Mouse (Mus musculus) frontal cortex, adult (tissue): ENCODE measurements around the gene Npas2.
A peak's percentile ranks its signal among the peaks of the same experiment; 100 is the strongest.

Experiments used
- ATAC-seq: cut with Nextera tagmentation; 2 replicates; pipeline ENCODE4 v1.9.2; 2017; ENCODE audit warnings: mild to moderate bottlenecking, moderate library complexity, mixed read lengths; ENCODE audit not compliant: low TSS enrichment

Gene Npas2

DNA sequence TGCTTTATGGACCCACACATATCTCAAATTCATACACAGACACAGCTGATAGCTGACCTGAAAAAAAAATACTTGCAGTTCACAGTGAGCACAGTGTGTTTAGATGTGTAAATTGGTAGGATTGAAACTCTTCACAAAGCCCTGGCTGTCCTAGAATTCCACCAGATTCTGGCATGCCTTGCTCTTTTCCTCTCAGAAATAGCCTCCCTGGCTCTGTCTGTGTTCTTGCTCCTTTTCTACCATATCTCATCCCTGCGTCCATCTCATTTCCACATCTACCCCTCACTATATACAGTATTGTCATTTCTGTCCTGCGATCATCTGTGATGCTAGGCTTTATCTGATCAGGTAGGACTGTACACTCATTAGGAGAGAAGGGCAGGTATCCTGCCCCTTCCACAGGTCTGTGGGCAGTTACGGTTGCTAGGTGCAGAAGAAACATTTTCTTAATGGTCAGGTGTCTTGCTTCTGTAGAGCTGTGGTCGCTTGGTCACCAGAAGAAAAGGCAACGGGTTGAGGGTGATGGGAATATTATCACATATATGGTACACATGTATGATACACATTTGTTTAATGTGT, 180.8 kb downstream of the Npas2 start:
- peak; percentile 53 for ATAC-seq

DNA sequence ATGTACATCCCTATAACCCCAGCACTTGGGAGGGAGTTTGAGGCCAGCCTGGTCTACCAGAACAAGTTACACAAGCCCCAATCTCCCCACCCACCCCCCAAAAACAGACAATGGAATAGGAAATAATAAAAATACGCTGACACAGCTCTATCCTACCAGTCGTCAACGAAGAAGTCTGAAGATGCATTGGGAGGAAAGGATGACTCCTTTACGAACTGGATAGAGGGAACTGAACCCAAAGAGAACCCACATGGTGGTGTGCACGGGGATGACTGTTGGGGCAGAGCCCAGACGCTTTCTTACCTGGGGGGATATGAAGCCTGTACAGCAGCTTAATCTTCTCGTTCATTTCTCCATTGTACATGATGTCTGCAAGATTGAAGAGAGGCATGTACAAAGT, 182.6 kb downstream of the Npas2 start:
- ATAC-seq = no peak

DNA sequence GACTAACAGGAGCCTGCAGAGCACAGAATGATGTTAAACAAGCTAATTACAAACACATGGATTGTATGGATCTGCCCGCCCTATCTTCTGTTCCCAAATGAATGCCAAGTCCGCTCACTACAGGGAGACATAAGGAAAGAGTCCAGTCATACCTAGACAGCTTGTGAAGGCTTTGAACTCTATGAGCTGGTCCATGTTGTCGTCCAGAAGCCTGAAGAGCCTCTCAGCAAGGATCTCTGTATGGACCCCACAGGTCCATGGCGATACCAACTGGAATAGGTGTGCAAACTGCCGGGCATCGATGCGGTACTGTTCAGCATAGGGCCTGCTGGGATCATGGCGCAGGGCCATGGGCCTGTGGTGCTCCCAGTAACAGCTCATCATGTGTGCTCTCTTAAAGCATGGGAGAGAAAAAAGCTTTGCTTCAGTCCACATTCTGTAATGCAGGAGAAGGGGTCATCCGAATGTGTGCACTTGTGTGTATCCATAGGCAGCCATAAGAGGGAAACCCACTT, 183.3 kb downstream of the Npas2 start:
- ATAC-seq = no peak

DNA sequence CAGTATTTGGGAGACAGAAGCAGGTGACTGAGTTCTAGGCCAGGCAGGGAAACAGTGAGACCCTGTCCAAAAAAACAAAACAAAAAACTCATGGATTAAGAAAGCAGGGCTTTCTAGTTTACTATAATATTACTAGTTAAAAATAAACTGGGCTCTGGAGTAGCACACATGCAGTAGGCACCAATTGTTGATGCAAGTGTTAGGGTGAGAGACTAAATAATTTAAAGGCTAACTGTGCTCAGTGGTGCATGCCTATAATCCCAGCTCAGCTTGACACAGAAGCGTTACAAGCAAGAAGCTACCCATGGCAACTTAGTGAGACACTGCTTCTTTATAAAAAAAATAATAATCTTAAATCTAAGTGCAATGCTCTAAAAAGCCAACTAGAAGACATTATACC, 185.0 kb downstream of the Npas2 start:
- ATAC-seq = no peak

DNA sequence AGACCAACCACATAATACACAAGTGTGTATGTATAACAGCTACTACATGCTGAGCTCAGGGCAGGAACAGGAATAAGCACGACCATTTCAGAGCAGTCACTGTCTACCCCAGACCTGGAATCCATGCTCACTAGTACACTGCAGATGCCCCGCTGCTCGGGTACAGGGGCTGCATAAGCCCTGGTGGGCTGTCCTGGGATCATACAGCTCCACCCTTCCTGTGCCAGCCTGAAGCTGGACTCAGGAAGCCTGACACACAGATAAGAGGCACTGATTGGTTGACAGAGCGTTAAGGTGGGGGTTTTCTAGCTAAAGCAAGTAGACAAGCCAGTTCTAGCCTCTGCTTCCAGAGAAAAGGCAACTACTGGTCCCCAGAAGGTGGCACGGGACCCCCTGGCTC, 185.5 kb downstream of the Npas2 start:
- ATAC-seq = no peak

DNA sequence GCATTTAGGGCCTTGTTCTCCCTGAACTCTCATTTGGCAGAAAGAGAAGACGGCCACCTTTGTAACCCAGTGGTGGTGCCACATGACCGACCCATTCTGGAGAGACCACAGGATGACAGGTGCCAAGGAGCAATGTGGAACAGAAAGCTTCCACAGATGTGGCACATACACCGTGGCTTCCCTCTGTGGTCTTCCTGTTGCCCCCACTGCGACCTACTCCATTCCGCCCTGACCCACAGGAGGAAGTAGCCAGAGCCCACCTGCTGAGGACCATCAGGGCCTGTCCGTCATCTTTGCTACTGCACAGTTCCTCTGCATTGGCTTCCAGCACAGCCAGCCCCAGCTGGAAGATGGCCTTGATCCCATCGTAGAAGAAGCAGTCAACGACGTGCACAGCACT, 187.5 kb downstream of the Npas2 start:
- ATAC-seq = no peak

DNA sequence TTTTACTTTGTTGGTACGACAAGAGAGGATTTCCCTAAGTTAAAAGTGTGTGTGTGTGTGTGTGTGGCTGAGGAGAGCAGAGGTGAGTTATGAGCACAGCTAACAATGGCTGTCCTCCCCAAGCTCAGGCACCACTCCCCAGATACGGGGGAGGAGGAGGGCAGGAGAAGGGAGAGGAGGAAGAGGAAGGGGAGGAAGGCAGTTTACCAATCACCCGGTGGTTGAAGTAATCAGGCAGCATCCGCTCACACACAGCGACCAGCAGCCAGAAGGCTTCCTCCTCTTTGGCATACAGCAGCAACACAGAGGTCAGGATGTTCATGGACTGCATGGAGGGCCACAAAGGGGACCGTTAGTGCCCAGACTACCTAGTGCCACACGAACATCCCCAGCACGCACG, 191.4 kb downstream of the Npas2 start:
- ATAC-seq = no peak

DNA sequence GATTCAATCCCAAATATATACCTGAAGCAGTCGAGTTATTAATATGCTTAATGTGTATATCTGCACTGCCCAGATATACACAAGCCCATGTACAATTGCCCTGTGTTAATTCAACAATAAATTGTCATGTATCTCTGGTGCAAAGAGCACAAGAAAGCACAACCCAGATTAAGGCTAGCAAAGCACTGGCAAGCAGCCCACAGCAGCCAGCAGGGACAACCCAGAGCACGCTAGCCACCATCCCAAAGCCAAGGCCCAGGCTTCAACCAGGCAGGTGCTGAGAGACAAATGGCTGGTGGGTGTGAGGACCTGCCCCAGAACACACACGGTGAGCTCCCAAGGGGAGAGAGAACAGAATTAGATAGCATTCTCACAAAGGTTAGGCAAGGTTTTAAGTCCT, 192.9 kb downstream of the Npas2 start:
- no peak for ATAC-seq

DNA sequence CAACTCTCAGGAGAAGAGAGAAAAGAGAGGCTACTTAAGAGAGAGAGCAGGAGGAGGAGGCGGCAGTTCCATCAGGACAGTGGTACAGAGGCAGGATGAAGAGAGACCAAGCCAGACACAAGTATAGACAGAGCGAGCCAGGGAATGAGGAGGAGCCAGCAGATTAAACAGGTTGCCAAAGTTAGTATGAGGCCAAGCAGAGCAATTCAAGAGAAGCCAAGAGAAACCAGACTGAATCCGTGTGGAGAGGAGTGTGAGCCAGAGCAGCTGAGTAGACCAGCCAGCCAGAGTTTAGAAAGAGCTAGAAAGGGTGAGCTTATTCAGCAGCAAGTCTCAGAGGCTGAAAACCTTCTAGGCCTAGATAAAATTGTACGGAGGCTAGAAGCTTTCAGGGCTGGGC, 194.0 kb downstream of the Npas2 start:
- 0 out of 2 replicates have a peak, but pooled peaks have one; percentile 34 for ATAC-seq

DNA sequence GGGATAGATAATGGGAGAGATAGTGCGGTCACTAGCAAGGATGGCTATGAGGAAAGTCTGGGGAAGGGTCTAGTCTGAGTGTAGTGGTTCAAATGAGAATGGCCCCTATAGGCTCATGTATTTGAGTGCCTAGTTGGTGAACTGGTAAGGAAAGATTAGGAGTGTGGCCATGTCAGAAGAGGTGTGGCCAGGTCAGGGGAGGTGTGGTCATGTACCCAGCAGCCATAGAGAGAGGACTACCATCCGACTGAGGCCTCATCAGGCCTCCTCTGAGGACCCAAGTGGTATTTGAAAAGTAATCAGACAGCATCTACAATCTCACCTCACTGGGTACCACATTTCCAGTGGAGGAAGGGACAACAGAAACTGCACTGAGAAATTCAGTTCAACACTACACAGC, 194.6 kb downstream of the Npas2 start:
- ATAC-seq = no peak

DNA sequence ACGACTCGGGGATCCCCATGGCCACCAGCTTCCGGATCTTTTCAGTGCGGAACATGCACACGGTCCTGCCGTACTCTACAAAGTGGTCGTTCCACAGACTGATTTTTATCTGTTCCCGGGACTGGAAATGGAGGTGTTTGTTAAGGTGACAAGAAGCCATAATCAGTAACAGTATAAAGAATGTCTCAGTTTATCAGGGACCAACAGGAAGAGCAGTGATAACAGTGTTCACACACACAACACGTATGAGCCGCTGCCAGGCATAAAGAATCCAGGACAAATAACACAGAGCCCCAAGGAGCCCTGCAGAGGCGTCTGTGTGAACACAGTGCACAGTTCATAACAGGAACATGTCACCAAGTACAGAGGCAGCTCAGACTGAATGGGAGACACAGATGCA, 195.8 kb downstream of the Npas2 start:
- no peak for ATAC-seq

DNA sequence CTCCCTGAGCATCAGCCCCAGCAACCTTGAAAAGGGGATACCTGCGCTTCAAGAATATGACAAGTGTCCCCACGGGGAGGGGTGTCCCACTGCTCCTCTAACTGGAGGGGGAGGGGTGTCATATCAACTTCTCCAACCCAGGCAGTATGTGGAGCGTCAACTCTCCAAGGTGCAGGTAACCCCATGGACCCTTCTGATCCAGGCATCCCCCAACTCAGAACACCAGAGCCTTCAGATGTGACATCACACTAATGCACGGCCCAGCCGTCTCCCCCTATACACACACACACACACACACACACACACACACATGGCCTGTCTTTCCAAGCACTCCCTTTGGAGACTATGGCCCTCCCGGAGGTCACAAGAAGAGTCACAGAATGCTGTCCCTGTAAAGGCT, 198.1 kb downstream of the Npas2 start:
- ATAC-seq = no peak

DNA sequence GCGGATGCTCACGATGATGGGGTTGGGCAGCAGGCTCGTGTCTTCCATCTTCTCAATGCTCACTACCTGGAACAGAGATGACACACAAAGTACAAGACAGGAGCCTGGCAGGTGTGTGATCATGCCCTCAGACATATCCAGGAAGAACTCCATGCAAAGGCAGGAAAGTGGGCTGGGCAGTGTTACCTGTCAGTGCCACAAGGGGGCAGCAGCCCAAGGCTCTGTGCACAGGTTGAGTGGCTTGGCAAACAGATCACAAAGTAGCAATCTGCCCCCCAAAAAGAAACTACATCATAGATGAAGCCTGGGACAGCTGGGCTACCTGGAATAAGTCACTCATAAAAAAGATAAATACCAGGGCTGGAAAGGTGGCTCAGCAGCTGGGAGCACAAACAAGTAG, 198.7 kb downstream of the Npas2 start:
- peak; percentile 83 for ATAC-seq

DNA sequence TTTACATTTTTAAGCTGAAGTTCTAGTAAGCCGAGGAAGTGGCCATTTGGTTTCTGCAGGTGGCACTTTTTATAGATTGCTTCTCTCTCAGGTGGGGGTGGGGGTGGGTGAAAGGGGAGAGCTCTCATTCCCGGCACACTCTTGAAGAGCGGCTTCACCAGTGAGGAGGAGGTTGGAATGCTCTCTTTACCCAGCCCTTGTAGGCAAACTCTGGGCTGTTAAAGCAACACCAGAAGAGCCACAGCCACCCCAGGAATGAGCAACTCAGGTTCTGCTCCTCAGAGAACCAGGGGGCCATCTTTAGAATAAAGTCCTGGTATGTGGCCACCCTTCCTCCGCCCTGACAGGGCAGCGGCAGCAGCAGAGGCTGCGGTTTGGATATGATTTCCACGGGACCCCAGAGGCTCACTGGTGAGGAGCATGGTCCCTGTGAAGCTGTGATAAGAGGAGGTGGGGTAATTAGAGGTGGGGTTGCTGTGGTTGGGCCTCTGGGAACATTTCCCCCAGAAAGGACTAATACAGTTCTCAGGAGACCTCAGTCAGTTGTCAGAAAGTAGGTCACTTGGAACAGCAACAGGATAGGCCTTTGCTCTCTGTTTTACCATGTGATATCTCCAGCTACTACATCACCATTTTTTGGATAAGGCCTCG, 199.8 kb downstream of the Npas2 start:
- no peak for ATAC-seq

DNA sequence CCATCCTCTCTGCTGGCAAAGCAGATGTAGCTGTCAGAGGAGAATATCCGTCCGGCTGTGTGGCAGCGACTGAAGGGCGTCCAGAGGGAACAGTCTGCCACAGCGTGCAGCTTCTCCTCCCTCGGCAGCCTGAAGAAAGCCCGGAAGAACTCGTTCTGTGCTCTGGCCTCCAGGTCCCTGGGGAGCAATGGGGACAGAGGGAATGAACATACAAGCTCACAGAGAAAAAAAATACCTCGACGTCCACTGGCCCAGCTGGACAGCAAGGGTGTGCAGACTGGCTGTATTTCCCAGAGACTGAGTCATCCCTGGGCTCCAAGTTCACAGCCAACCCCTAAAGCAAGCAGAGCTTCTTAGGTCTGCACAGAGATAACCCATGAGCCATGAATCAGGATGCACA, 200.6 kb downstream of the Npas2 start:
- no peak for ATAC-seq

DNA sequence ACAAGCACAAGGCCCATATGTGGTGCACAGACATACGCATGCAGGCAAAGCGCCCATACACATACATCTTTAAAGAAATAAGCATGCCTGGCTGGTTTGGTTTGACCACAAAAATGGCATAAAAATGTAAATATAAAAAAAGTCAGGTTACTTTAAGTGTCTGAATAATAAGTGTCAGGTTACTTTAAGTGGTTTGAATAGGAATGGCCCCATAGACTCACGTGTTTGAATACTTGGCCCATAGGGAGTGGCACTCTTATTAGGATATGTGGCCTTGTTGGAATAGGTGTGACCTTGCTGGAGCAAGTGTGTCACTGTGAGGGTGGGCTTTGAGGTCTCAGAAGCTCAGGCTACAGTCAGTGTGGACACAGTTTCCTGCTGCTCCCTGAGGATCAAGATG, 201.1 kb downstream of the Npas2 start:
- no peak for ATAC-seq

DNA sequence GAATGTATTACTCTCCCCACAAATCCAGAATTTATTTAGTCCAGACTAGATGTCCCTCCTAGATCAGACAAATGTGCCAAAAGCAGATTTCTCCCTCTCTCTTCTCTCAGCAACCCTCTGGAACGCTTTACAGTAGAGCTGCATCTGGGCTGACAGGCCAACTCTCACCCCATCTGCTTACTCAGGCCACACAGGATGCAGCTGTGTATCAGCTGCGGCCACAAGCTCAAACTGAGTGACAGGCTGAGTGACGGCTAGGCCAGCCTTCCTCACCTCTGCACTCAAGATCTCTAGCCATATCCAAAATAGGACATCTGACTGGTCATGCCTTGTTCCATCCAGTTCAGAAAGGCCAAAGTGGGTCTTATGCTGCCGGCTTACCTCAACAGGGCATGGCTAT, 202.8 kb downstream of the Npas2 start:
- no peak for ATAC-seq

DNA sequence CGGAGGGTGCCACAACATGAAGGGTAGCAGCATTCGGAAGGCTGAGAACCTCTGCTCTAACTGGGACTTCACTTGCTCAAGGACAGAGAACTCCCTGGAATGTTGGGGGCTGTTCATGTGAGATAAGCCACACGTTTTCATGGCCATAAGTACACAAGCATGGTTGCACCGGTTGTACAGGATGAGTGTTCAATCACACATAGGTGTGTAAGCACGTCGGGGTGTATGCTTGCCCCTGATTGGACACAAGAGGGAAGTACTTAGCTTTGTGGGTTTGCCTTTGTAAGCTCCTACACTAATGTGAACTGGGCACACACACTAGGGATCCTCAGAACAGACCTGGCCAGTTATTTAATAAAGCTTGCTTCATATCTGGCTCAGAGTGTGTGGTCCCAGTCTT, 204.8 kb downstream of the Npas2 start:
- ATAC-seq = no peak

DNA sequence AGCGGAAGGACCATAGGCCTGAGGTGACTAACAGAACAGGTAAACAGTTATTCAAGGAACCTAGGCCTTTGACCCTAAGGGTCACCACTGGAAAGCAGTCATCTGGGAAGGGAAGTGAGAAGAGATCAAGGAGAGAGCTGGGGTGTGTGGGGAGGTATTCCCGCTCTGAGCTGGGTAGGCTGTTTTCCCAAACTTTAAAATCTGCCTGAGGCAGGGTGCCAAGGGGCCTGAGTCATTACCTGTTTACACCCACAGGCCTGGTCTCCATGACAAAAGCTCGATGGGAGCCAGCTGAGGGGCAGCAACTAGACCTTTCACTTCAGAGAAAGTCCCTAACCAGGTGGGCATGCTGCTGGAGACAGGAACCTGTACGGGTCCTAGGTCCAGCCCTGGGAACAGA, 205.7 kb downstream of the Npas2 start:
- ATAC-seq = no peak

DNA sequence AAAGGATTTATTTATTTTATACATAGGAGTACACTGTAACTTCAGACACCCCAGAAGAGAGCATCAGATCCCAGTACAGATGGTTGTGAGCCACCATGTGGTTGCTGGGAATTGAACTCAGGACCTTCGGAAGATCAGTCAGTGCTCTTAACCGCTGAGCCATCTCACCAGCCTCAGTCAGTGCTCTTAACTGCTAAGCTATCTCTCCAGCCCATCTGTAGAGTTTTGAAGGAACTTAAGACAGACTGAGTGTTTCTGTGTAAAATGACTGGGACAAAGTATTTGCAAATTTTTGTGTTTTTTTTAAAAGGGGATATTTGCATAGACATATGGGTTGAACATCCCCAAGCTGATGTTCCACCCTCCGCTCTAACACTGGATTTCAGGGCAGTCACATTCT, 206.6 kb downstream of the Npas2 start:
- no peak for ATAC-seq

DNA sequence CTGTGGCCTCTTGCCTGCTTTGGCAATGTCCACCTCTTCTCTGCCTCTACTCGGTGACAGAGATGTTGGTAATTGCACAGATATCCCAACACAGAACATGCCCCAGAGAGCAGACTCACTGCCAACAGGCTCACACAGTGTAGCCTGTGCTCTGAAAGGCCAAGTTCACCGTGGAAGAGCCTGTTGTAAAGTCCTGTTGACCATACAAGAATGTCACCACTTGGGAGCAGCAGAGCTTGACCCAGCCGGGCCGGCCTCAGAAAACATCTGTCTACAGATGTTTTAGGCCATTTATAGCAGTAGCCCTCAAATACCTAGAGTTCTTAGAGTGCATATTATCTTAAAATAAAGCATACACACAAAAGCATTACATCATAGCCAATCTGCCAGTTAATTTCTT, 213.6 kb downstream of the Npas2 start:
- no peak for ATAC-seq

DNA sequence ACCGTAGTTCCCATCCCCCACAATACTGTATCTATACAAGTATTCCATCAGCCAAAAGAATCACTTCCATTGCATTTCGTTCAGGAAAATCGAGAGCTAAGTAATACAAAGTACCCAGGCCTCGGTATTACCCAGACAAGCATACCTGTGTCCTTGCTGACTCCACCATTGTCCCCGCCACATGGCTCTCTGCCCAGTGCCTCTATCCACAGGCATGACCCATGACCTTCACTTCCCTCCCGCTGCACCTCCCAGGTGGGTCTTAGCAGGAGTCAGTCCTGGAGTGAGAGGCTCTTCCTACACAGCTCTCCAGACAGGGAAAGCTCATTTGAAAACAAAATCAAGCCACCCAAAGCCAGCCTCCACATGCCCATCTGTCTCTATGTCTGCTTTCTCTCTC, 214.6 kb downstream of the Npas2 start:
- ATAC-seq = no peak

DNA sequence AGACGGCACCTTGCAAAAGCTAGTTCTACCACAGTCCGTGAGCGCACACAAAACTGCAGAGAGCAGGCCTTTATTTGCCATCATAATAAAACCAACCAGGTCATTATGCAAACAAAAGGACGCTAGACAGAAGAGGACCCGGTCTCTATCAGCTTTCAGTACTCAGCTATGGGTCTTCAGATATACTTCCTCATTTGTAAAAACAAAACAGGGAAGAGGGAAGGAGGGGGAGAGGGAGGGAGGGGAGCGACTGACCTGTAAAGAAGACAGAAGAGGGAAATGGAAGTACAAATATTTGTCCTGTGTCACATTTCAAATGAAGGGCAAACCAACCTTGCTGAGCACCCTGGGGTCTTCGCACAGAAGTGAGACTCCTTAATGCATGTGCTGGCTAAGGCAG, 215.1 kb downstream of the Npas2 start:
- ATAC-seq = no peak
